16 mouse cellular contexts compared by ENCODE assay signal in the genomic region with DNA sequence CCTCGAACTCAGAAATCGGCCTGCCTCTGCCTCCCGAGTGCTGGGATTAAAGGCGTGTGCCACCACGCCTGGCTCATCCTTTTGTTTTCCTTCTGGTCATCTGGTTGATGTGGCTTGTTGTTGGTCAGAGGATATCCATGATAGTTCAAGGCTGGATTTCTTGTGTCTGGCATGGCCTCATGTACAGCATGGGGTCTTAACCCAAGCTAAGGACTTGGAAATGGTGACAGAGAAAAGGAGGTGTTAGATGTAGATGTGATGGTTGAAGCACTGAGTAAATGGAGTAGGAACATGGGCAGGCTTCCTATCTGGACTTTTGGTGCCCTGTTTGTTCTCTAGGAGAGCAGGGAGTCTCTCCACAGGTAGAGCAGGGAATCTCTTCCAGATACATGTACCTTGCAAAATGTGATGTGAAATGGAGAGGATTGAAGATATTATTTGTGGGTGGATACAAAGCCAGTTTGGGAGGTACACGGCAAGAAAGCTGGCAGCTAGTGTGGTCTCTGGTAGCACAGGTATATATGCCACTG. TPM values are rescaled to one million over a fixed set of nuclear protein-coding genes. Genes with fewer than 3 reads are reported as not detected.
A peak's percentile ranks its signal among the peaks of the same experiment; 100 is the strongest.
DNase-seq lines count a peak whose midpoint lies in the region; ATAC-seq lines count a peak whose summit lies in the region.
"Had no signal": no experiment of that assay in that cellular context is flagged by ENCODE, and none has a peak within 500 bp of the region (broad histone marks: within the 10 kb centered on the region; RNA-seq: fewer than 3 reads in every experiment).

No protein-coding gene starts in this region.

- H3K9ac ChIP-seq in kidney, embryonic 15.5 days: no peak overlapping the region
- no peak overlapping the region for H3K9ac ChIP-seq in embryonic facial prominence, embryonic 12.5 days
- H3K9ac ChIP-seq in intestine, embryonic 15.5 days: no peak overlapping the region
- H3K9ac ChIP-seq: lung, embryonic 15.5 days had no signal

- H3K4me3 ChIP-seq in kidney, embryonic 15.5 days (replicated peaks): no peak overlapping the region
- H3K4me3 ChIP-seq in embryonic facial prominence, embryonic 12.5 days: no peak overlapping the region
- H3K4me3 ChIP-seq in intestine, embryonic 15.5 days (replicated peaks): no peak overlapping the region
- H3K4me3 ChIP-seq: lung, embryonic 15.5 days had no signal

- peak; percentile 3 for DNase-seq in embryo, embryonic 9.5 days (ENCODE audit: extremely low spot score)
- DNase-seq in embryo, embryonic 10 days (ENCODE audit: low spot score): no peak
- DNase-seq in kidney, adult 18-20 months: no peak
- DNase-seq in naive thymus-derived CD4-positive, alpha-beta T cell, adult 2 months (ENCODE audit: low read depth): peak; percentile 1
- DNase-seq: cerebellum, adult 9-11 months; kidney, adult 2 months; thymus, postnatal 14 days had no signal

- H3K9me3 ChIP-seq in kidney, embryonic 15.5 days (replicated peaks): peaks cover 3% of the 10 kb centered on the region; the same call in 1 of the 2 replicates
- peaks cover 4% of the 10 kb centered on the region; the same call in 1 of the 2 replicates for H3K9me3 ChIP-seq in embryonic facial prominence, embryonic 12.5 days
- H3K9me3 ChIP-seq in intestine, embryonic 15.5 days: no peaks in the 10 kb centered on the region
- H3K9me3 ChIP-seq: lung, embryonic 15.5 days had no signal

- no peaks in the 10 kb centered on the region for H3K36me3 ChIP-seq in kidney, embryonic 15.5 days
- no peaks in the 10 kb centered on the region for H3K36me3 ChIP-seq in embryonic facial prominence, embryonic 12.5 days
- no peaks in the 10 kb centered on the region for H3K36me3 ChIP-seq in intestine, embryonic 15.5 days
- H3K36me3 ChIP-seq: lung, embryonic 15.5 days had no signal

- H3K27me3 ChIP-seq in kidney, embryonic 15.5 days: no peaks in the 10 kb centered on the region
- H3K27me3 ChIP-seq in embryonic facial prominence, embryonic 12.5 days: no peaks in the 10 kb centered on the region
- H3K27me3 ChIP-seq in intestine, embryonic 15.5 days (replicated peaks): no peaks in the 10 kb centered on the region
- H3K27me3 ChIP-seq: lung, embryonic 15.5 days had no signal

- H3K27ac ChIP-seq in kidney, embryonic 15.5 days: no peak overlapping the region
- H3K27ac ChIP-seq in embryonic facial prominence, embryonic 12.5 days: no peak overlapping the region
- H3K27ac ChIP-seq in intestine, embryonic 15.5 days: no peak overlapping the region
- H3K27ac ChIP-seq: lung, embryonic 15.5 days had no signal

- 0 out of 2 replicates have a peak, but pooled peaks have one; percentile 22 for ATAC-seq in kidney, embryonic 15.5 days (replicated peaks; ENCODE audit: low FRiP score)
- peak; percentile 60; the same call in 1 of the 2 replicates for ATAC-seq in embryonic facial prominence, embryonic 12.5 days (ENCODE audit: insufficient number of reproducible peaks, insufficient read depth, low FRiP score, low TSS enrichment)
- no peak for ATAC-seq in erythroid progenitor cell, adult 5-6 weeks (replicated peaks; ENCODE audit: low FRiP score, poor library complexity, severe bottlenecking)
- ATAC-seq in intestine, embryonic 15.5 days: no peak

- H3K4me1 ChIP-seq in kidney, embryonic 15.5 days: no peaks in the 10 kb centered on the region
- H3K4me1 ChIP-seq in embryonic facial prominence, embryonic 12.5 days: no peaks in the 10 kb centered on the region
- no peaks in the 10 kb centered on the region for H3K4me1 ChIP-seq in intestine, embryonic 15.5 days (replicated peaks)
- H3K4me1 ChIP-seq: lung, embryonic 15.5 days had no signal

- H3K4me2 ChIP-seq in kidney, embryonic 15.5 days: no peak overlapping the region
- H3K4me2 ChIP-seq in embryonic facial prominence, embryonic 12.5 days (replicated peaks): no peak overlapping the region
- no peak overlapping the region for H3K4me2 ChIP-seq in intestine, embryonic 15.5 days (replicated peaks)
- H3K4me2 ChIP-seq: lung, embryonic 15.5 days had no signal

- 73% methylated on average over 6 of the region's 6 CpGs for WGBS in kidney, embryonic 15.5 days
- WGBS in embryonic facial prominence, embryonic 12.5 days: 75% methylated on average over 6 of the region's 6 CpGs
- WGBS in intestine, embryonic 15.5 days: 78% methylated on average over 6 of the region's 6 CpGs

RNA-seq across cellular contexts. Expression of a gene that starts 46.3 kb away (rescaled TPM):
- polyA plus RNA-seq in kidney, embryonic 15.5 days (2015; fragmentation: Nextera tagmentation; extraction: Ambion mirVana): not detected in 2 replicates
- polyA plus RNA-seq in embryonic facial prominence, embryonic 12.5 days (2016; fragmentation: Nextera tagmentation; extraction: Ambion mirVana): not detected in 2 replicates
- not detected in 2 replicates for total RNA-seq in erythroid progenitor cell, adult 5-6 weeks (2015; ENCODE audit: low replicate concordance)
- total RNA-seq in erythroid progenitor cell, adult 5-6 weeks (2017; ENCODE audit: low replicate concordance): not detected in 2 replicates
- not detected in 2 replicates for polyA plus RNA-seq in intestine, embryonic 15.5 days (2015; fragmentation: Nextera tagmentation; extraction: Ambion mirVana)
- total RNA-seq: gastrocnemius, adult 18-20 months; left cerebral cortex, postnatal 14 days had no signal
- polyA plus RNA-seq: brain, embryonic 14.5 days; heart, embryonic 16.5 days; kidney, adult 2 months; lung, embryonic 15.5 days had no signal

RNA-seq across cellular contexts. Expression of a gene that starts 48.8 kb away (rescaled TPM):
- not detected in 2 replicates for polyA plus RNA-seq in kidney, embryonic 15.5 days (2015; fragmentation: Nextera tagmentation; extraction: Ambion mirVana)
- not detected in 2 replicates for polyA plus RNA-seq in embryonic facial prominence, embryonic 12.5 days (2016; fragmentation: Nextera tagmentation; extraction: Ambion mirVana)
- total RNA-seq in erythroid progenitor cell, adult 5-6 weeks (2015; ENCODE audit: low replicate concordance): not detected in 2 replicates
- not detected in 2 replicates for total RNA-seq in erythroid progenitor cell, adult 5-6 weeks (2017; ENCODE audit: low replicate concordance)
- not detected in 2 replicates for polyA plus RNA-seq in intestine, embryonic 15.5 days (2015; fragmentation: Nextera tagmentation; extraction: Ambion mirVana)
- total RNA-seq: gastrocnemius, adult 18-20 months; left cerebral cortex, postnatal 14 days had no signal
- polyA plus RNA-seq: brain, embryonic 14.5 days; heart, embryonic 16.5 days; kidney, adult 2 months; lung, embryonic 15.5 days had no signal

Comparison
In these comparisons a context has a peak if more than half of its experiments do, and no peak if none do; other contexts are left out.
1. DNase-seq: peak in embryo, embryonic 9.5 days (single experiment) and naive thymus-derived CD4-positive, alpha-beta T cell, adult 2 months (single experiment); none in embryo, embryonic 10 days (single experiment) and kidney, adult 18-20 months (single experiment).
2. ATAC-seq: peak in kidney, embryonic 15.5 days (single experiment) and embryonic facial prominence, embryonic 12.5 days (single experiment); none in erythroid progenitor cell, adult 5-6 weeks (single experiment) and intestine, embryonic 15.5 days (single experiment).